Mouse (Mus musculus) intestine, embryonic 15.5 days (tissue): ENCODE measurements around the gene H1f0. TPM values are rescaled to one million over a fixed set of nuclear protein-coding genes. Genes with fewer than 3 reads are reported as not detected.
A peak's percentile ranks its signal among the peaks of the same experiment; 100 is the strongest.

Source experiments
- ATAC-seq: fragments of 200-750 bp; cut with Nextera tagmentation; 2 replicates; pipeline ENCODE4 v1.8.0; 2017; ENCODE audit warnings: moderate TSS enrichment, moderate library complexity
- H3K27ac ChIP-seq: fragments of 300-500 bp; sonication (generic); 2 replicates; pipeline ENCODE4 v1.5.1; 2015; ENCODE audit warnings: mild to moderate bottlenecking, inconsistent platforms
- H3K27me3 ChIP-seq: fragments of 300-500 bp; sonication (generic); replicated peaks from 2 replicates; pipeline ENCODE4 v1.6.1; 2015; ENCODE audit warnings: inconsistent platforms
- H3K36me3 ChIP-seq: fragments of 300-500 bp; sonication (generic); 2 replicates; pipeline ENCODE4 v1.6.1; 2015; ENCODE audit warnings: inconsistent platforms
- H3K4me1 ChIP-seq: fragments of 300-500 bp; sonication (generic); replicated peaks from 2 replicates; pipeline ENCODE4 v1.6.1; 2015; ENCODE audit warnings: inconsistent platforms
- H3K4me2 ChIP-seq: fragments of 300-500 bp; sonication (generic); replicated peaks from 2 replicates; pipeline ENCODE4 v1.6.1; 2015; ENCODE audit warnings: mild to moderate bottlenecking, inconsistent platforms
- H3K4me3 ChIP-seq: fragments of 300-500 bp; sonication (generic); replicated peaks from 2 replicates; pipeline ENCODE4 v1.5.1; 2015; ENCODE audit warnings: inconsistent platforms
- H3K9ac ChIP-seq: fragments of 300-500 bp; sonication (generic); 2 replicates; pipeline ENCODE4 v1.6.1; 2015; ENCODE audit warnings: inconsistent platforms
- H3K9me3 ChIP-seq: fragments of 300-500 bp; sonication (generic); 2 replicates; pipeline ENCODE4 v1.6.1; 2016; ENCODE audit warnings: inconsistent platforms
- WGBS: fragments of 180-500 bp; shearing (Covaris S2); methylation state at CpG from one replicate; pipeline ENCODE4 v1.1.7; 2015; 5-methylcytosine and 5-hydroxymethylcytosine counted together
- polyA plus RNA-seq: library from polyadenylated mRNA; unstranded; fragments of >200 nt; fragmentation: Nextera tagmentation; extraction: Ambion mirVana; gene quantifications from 2 replicates; pipeline ENCODE4 v1.2.1, GENCODE M21; 2015

H1f0 gene
- polyA plus RNA-seq, 1 experiment from 2014 or later = 523 TPM

GRCm38 (mm10) chr15:79062376-79063159, 34.3 kb downstream of the H1f0 start, which contains the start of gene Ankrd54:
TSS of gene Ankrd54 (minus strand) at chr15:79062893.
- peak within 1 kb of the TSS; percentile 83 for H3K4me3 ChIP-seq
- H3K27ac ChIP-seq = peak within 1 kb of the TSS; percentile 64
- no peaks in the 10 kb centered on the region for H3K27me3 ChIP-seq
- WGBS = under 1% methylated on average over 80 of the region's 80 CpGs
- peak within 1 kb of the TSS; percentile 82 for H3K9ac ChIP-seq
- H3K4me2 ChIP-seq = peak within 1 kb of the TSS; percentile 73
- H3K36me3 ChIP-seq = peaks cover 6% of the 10 kb centered on the region; the same call in 1 of the 2 replicates
- H3K9me3 ChIP-seq = no peaks in the 10 kb centered on the region
- H3K4me1 ChIP-seq = peaks cover 18% of the 10 kb centered on the region; the same call in 1 of the 2 replicates
- peak; percentile 99 for ATAC-seq

DNA sequence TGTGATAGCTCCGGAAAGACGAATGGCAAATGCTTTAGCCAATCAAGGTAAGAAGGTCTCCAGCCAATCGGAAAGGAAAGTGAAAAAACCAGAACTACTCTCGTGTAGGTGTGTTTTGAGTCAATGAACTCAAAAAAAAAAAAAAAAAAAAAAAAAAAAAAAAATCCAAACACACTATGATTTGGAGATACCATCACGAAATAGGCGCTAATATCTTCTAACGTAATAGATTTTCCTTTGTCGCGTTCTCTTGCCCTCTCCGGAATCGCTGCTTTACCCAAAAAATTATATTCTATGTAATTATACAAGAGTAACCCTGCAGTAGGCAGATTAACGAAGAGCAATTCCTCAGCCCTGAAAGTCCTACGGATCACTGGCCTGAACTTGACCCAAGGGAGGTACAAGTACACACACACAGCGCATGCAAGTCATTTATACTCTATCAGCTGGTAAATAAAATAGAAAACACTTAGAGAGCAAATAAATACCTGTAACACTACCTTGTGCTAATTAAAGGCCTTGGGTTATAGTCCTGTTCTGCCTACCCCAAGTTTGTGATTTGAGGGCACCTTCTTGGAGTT, 35.0 kb downstream of the H1f0 start:
- Histone ChIP-seq H3K27me3 (no peaks in the 10 kb centered on the region), H3K27ac (peak overlapping the region; percentile 7), H3K36me3 (peaks cover 6% of the 10 kb centered on the region; the same call in 1 of the 2 replicates), H3K4me3 (peak overlapping the region; percentile 15; the same call in 1 of the 2 replicates), H3K9me3 (no peaks in the 10 kb centered on the region), H3K9ac (0 out of 2 replicates have a peak overlapping the region, but pooled peaks have one; percentile 6), H3K4me2 (peak overlapping the region; percentile 54), H3K4me1 (peaks cover 21% of the 10 kb centered on the region; the same call in 1 of the 2 replicates)
- ATAC-seq = no peak
- WGBS = 8% methylated on average over 14 of the region's 14 CpGs

DNA sequence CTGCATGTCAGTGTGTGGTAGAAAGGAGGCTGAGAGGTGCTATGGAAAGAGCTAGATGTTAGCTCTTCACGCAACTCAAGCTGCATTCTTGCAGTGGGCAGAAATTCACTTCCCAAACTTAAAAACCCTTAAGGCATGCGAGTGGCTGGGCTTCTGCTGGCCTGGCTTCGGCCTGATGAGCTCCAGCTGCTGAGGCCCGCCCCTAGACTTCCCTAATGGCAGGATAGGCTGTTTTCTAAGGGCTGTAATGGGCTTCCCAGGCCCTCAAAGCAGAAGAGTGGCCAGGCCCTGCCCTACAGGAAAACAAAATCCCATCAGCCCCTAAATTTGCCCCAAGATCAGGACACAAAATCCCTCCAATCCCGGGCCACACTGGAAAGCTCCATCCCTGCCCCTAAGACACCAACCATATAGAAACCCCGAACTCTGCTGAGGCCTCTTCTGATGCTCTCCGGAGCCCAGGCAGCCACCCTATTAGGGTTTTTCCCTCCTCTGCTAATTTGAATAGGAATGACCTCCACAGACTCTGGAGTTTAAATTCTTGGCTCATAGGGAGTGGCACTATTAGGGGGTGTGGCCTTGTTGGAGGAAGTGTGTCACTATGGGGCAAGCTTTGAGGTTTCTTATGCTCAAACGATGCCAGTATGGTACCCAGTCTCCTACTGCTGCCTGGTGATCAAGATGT, 37.0 kb downstream of the H1f0 start:
- WGBS = 39% methylated on average over 8 of the region's 8 CpGs
- Histone ChIP-seq H3K4me1 (peaks cover 22% of the 10 kb centered on the region; the same call in 1 of the 2 replicates), H3K4me3 (no peak overlapping the region), H3K9me3 (no peaks in the 10 kb centered on the region), H3K4me2 (no peak overlapping the region), H3K36me3 (no peaks in the 10 kb centered on the region), H3K27me3 (no peaks in the 10 kb centered on the region), H3K27ac (peak overlapping the region; percentile 54), H3K9ac (no peak overlapping the region)
- ATAC-seq = no peak

DNA sequence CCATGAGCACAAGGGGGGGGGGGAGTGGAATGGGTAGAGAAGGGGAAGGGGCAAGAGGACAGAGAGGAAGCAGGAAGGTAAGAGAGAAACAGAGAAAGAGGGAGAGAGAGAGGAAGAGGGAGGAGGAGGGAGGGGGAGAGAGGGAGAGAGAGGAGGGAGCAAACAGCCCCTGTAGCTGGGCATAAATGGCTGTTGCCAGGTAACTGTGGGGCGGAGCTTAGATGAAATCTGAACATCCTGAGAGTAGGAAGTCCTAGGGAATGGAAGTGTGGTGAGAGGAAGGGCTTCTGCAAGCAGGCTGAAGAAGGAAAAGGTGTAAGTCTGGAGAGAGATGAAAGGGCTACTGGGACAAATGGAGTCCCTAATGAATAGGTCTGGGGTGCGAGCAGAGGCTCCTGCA, 38.0 kb downstream of the H1f0 start:
- Histone ChIP-seq H3K27me3 (no peaks in the 10 kb centered on the region), H3K4me1 (peaks cover 18% of the 10 kb centered on the region; the same call in 1 of the 2 replicates), H3K4me2 (no peak overlapping the region), H3K27ac (no peak overlapping the region; the same call in 1 of the 2 replicates), H3K9me3 (no peaks in the 10 kb centered on the region), H3K36me3 (no peaks in the 10 kb centered on the region), H3K9ac (no peak overlapping the region), H3K4me3 (no peak overlapping the region)
- WGBS = 34% methylated on average over 2 of the region's 2 CpGs
- no peak for ATAC-seq

GRCm38 (mm10) chr15:79067631-79068030, 39.4 kb downstream of the H1f0 start:
- peak overlapping the region; percentile 20 for H3K4me2 ChIP-seq
- peak; percentile 5; the same call in 1 of the 2 replicates for ATAC-seq
- 46% methylated on average over 3 of the region's 3 CpGs for WGBS
- no peaks in the 10 kb centered on the region for H3K9me3 ChIP-seq
- no peak overlapping the region for H3K4me3 ChIP-seq
- H3K36me3 ChIP-seq = no peaks in the 10 kb centered on the region
- H3K4me1 ChIP-seq = peaks cover 16% of the 10 kb centered on the region; the same call in 1 of the 2 replicates
- H3K9ac ChIP-seq = no peak overlapping the region
- no peaks in the 10 kb centered on the region for H3K27me3 ChIP-seq
- H3K27ac ChIP-seq = peak overlapping the region; percentile 82

GRCm38 (mm10) chr15:79068416-79068815, 40.2 kb downstream of the H1f0 start:
- H3K36me3 ChIP-seq = no peaks in the 10 kb centered on the region
- H3K9ac ChIP-seq = no peak overlapping the region
- peak overlapping the region; percentile 82 for H3K27ac ChIP-seq
- ATAC-seq = peak; percentile 64
- no peaks in the 10 kb centered on the region for H3K27me3 ChIP-seq
- H3K4me2 ChIP-seq = peak overlapping the region; percentile 20
- peaks cover 14% of the 10 kb centered on the region; the same call in 1 of the 2 replicates for H3K4me1 ChIP-seq
- H3K4me3 ChIP-seq = no peak overlapping the region
- no peaks in the 10 kb centered on the region for H3K9me3 ChIP-seq
- 62% methylated on average over 3 of the region's 3 CpGs for WGBS

DNA sequence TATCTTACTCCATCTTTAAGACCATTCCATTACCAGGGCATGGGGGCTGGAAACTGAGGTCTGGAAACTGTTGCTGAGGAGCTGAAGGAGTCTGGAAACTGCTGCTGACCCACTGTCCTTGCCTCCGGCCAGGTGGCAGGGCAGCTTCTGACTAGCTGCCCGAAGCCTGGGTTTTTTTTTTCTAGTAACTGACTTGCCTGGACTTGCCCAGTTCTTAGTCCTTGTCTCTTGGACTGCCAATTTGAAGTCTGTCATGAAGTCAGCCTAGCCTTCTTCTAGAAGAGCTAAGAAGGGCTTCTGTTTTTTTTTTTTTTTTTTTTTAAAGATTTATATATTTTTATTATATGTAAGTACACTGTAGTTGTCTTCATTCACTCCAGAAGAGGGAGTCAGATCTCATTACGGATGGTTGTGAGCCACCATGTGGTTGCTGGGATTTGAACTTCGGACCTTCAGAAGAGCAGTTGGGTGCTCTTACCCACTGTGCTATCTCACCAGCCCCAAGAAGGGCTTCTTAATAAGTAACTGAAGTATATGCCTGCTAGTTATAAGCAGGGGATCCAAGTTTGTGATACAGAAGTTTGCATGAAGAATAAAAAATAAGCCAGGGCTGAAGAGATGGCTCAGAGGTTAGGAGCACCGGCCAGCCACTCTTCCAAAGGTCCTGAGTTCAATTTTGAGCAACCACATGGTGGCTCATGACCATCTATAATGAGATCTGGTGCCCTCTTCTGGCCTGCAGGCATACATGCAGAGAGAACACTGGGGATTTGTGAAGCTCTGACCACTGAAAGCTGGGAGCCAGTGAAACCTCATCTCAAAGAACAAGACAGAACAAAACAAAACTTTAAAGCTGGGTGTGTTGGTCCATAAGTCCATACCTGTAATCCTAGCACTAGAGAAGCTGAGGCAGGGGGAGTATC, 43.1 kb downstream of the H1f0 start:
- Histone ChIP-seq H3K36me3 (peaks cover under 1% of the 10 kb centered on the region; the same call in 1 of the 2 replicates), H3K4me1 (peaks cover 17% of the 10 kb centered on the region; the same call in 1 of the 2 replicates), H3K27ac (no peak overlapping the region), H3K9me3 (no peaks in the 10 kb centered on the region), H3K4me2 (no peak overlapping the region), H3K4me3 (no peak overlapping the region), H3K9ac (no peak overlapping the region), H3K27me3 (no peaks in the 10 kb centered on the region)
- 67% methylated on average over 5 of the region's 5 CpGs for WGBS
- ATAC-seq = no peak

DNA sequence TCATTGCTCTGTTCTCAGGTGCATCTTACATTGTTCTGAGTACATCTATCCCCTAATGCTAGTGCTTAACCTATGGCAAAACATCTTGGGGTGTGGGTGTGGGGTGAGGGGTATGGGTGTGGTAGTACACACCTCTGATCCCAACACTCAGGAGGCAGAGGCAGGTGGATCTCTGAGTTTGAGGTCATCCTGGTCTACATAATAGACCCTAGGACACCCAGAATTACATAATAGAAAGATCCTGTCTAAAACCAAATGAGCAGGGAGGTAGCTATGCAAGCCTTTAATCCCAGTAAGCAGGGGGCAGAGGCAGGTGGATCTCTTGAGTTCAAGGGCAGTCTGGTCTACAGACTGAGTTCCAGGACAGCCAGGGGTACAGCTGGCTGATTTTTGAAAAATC, 45.5 kb downstream of the H1f0 start:
- H3K4me1 ChIP-seq = peaks cover 20% of the 10 kb centered on the region
- H3K9me3 ChIP-seq = no peaks in the 10 kb centered on the region
- no peak overlapping the region for H3K27ac ChIP-seq
- H3K4me2 ChIP-seq = no peak overlapping the region
- no peak overlapping the region for H3K4me3 ChIP-seq
- no peak overlapping the region for H3K9ac ChIP-seq
- H3K27me3 ChIP-seq = no peaks in the 10 kb centered on the region
- H3K36me3 ChIP-seq = peaks cover 7% of the 10 kb centered on the region
- no peak for ATAC-seq

GRCm38 (mm10) chr15:79074446-79074845, 46.2 kb downstream of the H1f0 start:
- no peaks in the 10 kb centered on the region for H3K9me3 ChIP-seq
- peak overlapping the region; percentile 94 for H3K9ac ChIP-seq
- peak overlapping the region; percentile 94 for H3K4me3 ChIP-seq
- ATAC-seq = no peak
- H3K4me2 ChIP-seq = peak overlapping the region; percentile 79
- peaks cover 20% of the 10 kb centered on the region for H3K4me1 ChIP-seq
- H3K27me3 ChIP-seq = no peaks in the 10 kb centered on the region
- peaks cover 8% of the 10 kb centered on the region for H3K36me3 ChIP-seq
- 35% methylated on average over 10 of the region's 10 CpGs for WGBS
- H3K27ac ChIP-seq = peak overlapping the region; percentile 90

GRCm38 (mm10) chr15:79074913-79075532, 46.8 kb downstream of the H1f0 start, which contains the start of gene Eif3l:
TSS of gene Eif3l (plus strand) at chr15:79075179.
- under 1% methylated on average over 49 of the region's 49 CpGs for WGBS
- Histone ChIP-seq H3K27me3 (no peaks in the 10 kb centered on the region), H3K27ac (peak within 1 kb of the TSS; percentile 90), H3K4me1 (peaks cover 20% of the 10 kb centered on the region), H3K4me3 (peak within 1 kb of the TSS; percentile 94), H3K9me3 (no peaks in the 10 kb centered on the region), H3K4me2 (peak within 1 kb of the TSS; percentile 79), H3K9ac (peak within 1 kb of the TSS; percentile 94), H3K36me3 (peaks cover 13% of the 10 kb centered on the region)
- peak; percentile 90 for ATAC-seq
